Mouse (Mus musculus) right cerebral cortex, postnatal 25 days (tissue): Measurements from ENCODE around the gene Ptprb.

ENCODE experiments used
- DNase-seq: peaks from one replicate; pipeline ENCODE4 v3.0.0; 2022

Gene Ptprb

GRCm38 (mm10) chr10:116382826-116383685, 107.7 kb downstream of the Ptprb start:
- DNase-seq: no peak

GRCm38 (mm10) chr10:116384401-116384800, 109.1 kb downstream of the Ptprb start:
- no peak for DNase-seq

GRCm38 (mm10) chr10:116386391-116386885, 111.1 kb downstream of the Ptprb start:
- no peak for DNase-seq

- DNase-seq: no peak
Measured at GRCm38 (mm10) chr10:116388840-116389239, 113.5 kb downstream of the Ptprb start.

GRCm38 (mm10) chr10:116393790-116394475, 118.6 kb downstream of the Ptprb start:
- peak; percentile 29 for DNase-seq

- DNase-seq: no peak
Measured at GRCm38 (mm10) chr10:116394585-116394984, 119.3 kb downstream of the Ptprb start.

- DNase-seq: no peak
Measured at GRCm38 (mm10) chr10:116396279-116396678, 121.0 kb downstream of the Ptprb start.

GRCm38 (mm10) chr10:116396966-116397365, 121.6 kb downstream of the Ptprb start:
- no peak for DNase-seq

GRCm38 (mm10) chr10:116397573-116397972, 122.2 kb downstream of the Ptprb start:
- no peak for DNase-seq

GRCm38 (mm10) chr10:116397973-116398372, 122.7 kb downstream of the Ptprb start:
- DNase-seq: no peak

- DNase-seq: no peak
Measured at GRCm38 (mm10) chr10:116402742-116403425, 127.6 kb downstream of the Ptprb start.

- no peak for DNase-seq
Measured at GRCm38 (mm10) chr10:116403679-116404078, 128.4 kb downstream of the Ptprb start.

- no peak for DNase-seq
Measured at GRCm38 (mm10) chr10:116405011-116405410, 129.7 kb downstream of the Ptprb start.

- DNase-seq: no peak
Measured at GRCm38 (mm10) chr10:116407684-116408359, 132.5 kb downstream of the Ptprb start.

GRCm38 (mm10) chr10:116410826-116411225, 135.5 kb downstream of the Ptprb start:
- no peak for DNase-seq

GRCm38 (mm10) chr10:116416142-116416541, 140.8 kb downstream of the Ptprb start:
- no peak for DNase-seq

- DNase-seq: no peak
Measured at GRCm38 (mm10) chr10:116416726-116417125, 141.4 kb downstream of the Ptprb start.

GRCm38 (mm10) chr10:116418121-116418726, 142.9 kb downstream of the Ptprb start:
- no peak for DNase-seq

- no peak for DNase-seq
Measured at GRCm38 (mm10) chr10:116420976-116421375, 145.7 kb downstream of the Ptprb start.

- DNase-seq: no peak
Measured at GRCm38 (mm10) chr10:116422551-116422950, 147.2 kb downstream of the Ptprb start.

GRCm38 (mm10) chr10:116424921-116425320, 149.6 kb downstream of the Ptprb start:
- no peak for DNase-seq

GRCm38 (mm10) chr10:116426176-116426575, 150.9 kb downstream of the Ptprb start:
- DNase-seq: no peak
